Mouse (Mus musculus) megakaryocyte, embryonic 14.5 days (primary cell): Measurements from ENCODE around the gene Cdkn1a. TPM values are rescaled to one million over a fixed set of nuclear protein-coding genes. Genes with fewer than 3 reads are reported as not detected.

Experiments used
- H3K27me3 ChIP-seq: replicated peaks from 2 replicates; pipeline ENCODE3; 2012; ENCODE audit warnings: inconsistent platforms
- H3K36me3 ChIP-seq: replicated peaks from 2 replicates; pipeline ENCODE3; 2012; ENCODE audit warnings: low read length, inconsistent platforms, mixed read lengths
- H3K4me1 ChIP-seq: 2 replicates; pipeline ENCODE4 v1.6.1; 2012; ENCODE audit warnings: inconsistent platforms
- H3K4me3 ChIP-seq: replicated peaks from 2 replicates; pipeline ENCODE3; 2012; ENCODE audit warnings: moderate library complexity, mild to moderate bottlenecking, inconsistent platforms
- H3K9me3 ChIP-seq: 2 replicates; pipeline ENCODE4 v1.6.1; 2012; ENCODE audit warnings: inconsistent platforms
- FLI1 ChIP-seq: IDR thresholded peaks from 2 replicates; pipeline ENCODE4 v1.6.1; 2012; ENCODE audit warnings: low read length, inconsistent platforms, mixed read lengths
- GATA1 ChIP-seq: IDR thresholded peaks from 3 replicates; pipeline ENCODE4 v1.6.1; 2012; ENCODE audit warnings: mixed read lengths, low read length, inconsistent platforms, borderline replicate concordance
- polyA plus RNA-seq: library from polyadenylated mRNA; stranded (reverse); fragments of >175 nt; gene quantifications from 2 replicates; pipeline ENCODE4 v1.2.3, GENCODE M21; 2012; ENCODE audit warnings: low replicate concordance; ENCODE audit not compliant: insufficient read depth

Gene Cdkn1a
- polyA plus RNA-seq, 1 experiment: 253 TPM

GRCm38 (mm10) chr17:29111332-29111731 is 20.6 kb downstream of the Cdkn1a start:
- no peaks in the 10 kb centered on the region for H3K9me3 ChIP-seq
- H3K4me1 ChIP-seq: peaks cover 30% of the 10 kb centered on the region
- no peaks in the 10 kb centered on the region for H3K27me3 ChIP-seq
- H3K36me3 ChIP-seq: no peaks in the 10 kb centered on the region
- no peak for TF ChIP-seq FLI1
- no peak for TF ChIP-seq GATA1
- peak overlapping the region; percentile 12 for H3K4me3 ChIP-seq

DNA sequence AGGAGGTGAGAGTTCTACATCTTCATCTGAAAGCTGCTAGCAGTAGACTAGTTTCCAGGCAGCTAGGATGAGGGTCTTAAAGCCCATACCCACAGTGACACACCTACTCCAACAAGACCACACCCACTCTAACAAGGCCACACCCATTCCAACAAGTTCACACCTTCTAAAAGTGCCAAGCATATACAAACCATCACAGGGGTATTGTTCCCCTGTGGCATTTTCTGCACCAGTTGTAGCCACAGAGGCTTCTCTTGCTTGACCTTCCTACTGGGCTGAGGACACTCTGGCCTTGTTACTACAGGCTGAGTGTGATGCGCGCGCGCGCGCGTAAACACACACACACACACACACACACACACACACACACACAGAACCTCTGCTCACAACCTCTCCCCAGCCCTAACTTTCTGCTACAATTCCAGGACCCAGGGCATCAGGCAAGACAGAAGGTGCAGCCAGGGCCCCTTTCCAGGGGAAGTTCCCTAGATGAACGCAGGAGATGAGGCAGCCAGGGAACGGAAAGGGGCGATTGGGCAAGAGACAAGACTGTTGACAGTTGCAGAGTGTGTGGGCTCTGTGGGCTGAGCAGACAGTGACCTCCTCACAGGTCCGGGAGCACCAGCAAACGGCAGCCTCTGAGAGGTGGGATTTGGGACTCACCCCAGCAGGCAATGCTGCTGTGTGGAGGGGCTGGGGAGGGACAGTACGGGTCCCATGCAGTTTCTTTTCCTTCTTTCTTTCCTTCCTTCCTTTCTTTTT is 23.0 kb downstream of the Cdkn1a start, which contains the start of gene Rab44:
Rab44 (plus strand) TSS at position 555 of the 762 bp plus-strand sequence.
- Histone ChIP-seq H3K27me3 (peaks cover 7% of the 10 kb centered on the region), H3K9me3 (no peaks in the 10 kb centered on the region), H3K4me1 (peaks cover 41% of the 10 kb centered on the region), H3K36me3 (no peaks in the 10 kb centered on the region), H3K4me3 (peak within 1 kb of the TSS; percentile 70)
- no peak for TF ChIP-seq FLI1
- TF ChIP-seq GATA1: no peak

DNA sequence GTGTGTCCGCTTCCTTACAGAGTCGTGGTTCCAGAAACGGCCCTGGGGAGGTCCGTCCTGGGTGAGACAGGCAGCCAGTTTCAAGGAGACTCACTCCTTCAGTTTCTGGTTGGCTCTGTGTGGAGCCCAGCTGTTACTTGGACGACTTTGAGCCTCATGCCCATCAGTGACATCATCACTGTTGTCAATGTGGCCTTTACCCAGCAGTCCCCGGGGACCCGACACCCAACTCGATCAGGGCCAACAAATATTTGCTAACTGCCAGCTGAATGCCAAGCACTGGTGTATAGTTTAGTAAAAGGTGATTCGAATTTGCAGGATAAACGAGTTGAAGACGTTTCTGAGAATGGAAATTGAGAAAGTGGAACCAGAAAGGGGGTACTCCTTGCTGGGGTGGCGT is 25.2 kb downstream of the Cdkn1a start:
- Histone ChIP-seq H3K4me3 (no peak overlapping the region), H3K27me3 (peaks cover 13% of the 10 kb centered on the region), H3K36me3 (no peaks in the 10 kb centered on the region), H3K4me1 (peaks cover 51% of the 10 kb centered on the region), H3K9me3 (no peaks in the 10 kb centered on the region)
- TF ChIP-seq GATA1: no peak
- no peak for TF ChIP-seq FLI1

- no peaks in the 10 kb centered on the region for H3K36me3 ChIP-seq
- peaks cover 42% of the 10 kb centered on the region for H3K4me1 ChIP-seq
- H3K9me3 ChIP-seq: no peaks in the 10 kb centered on the region
- TF ChIP-seq GATA1 (no peak), FLI1 (no peak)
- H3K27me3 ChIP-seq: peaks cover 13% of the 10 kb centered on the region
- H3K4me3 ChIP-seq: no peak overlapping the region
Measured at GRCm38 (mm10) chr17:29117006-29117648, 26.4 kb downstream of the Cdkn1a start.

- peaks cover 4% of the 10 kb centered on the region for H3K36me3 ChIP-seq
- TF ChIP-seq FLI1 (no peak), GATA1 (no peak)
Measured at GRCm38 (mm10) chr17:29118057-29118456, 27.3 kb downstream of the Cdkn1a start.

GRCm38 (mm10) chr17:29120666-29121065 is 29.9 kb downstream of the Cdkn1a start:
- no peak for TF ChIP-seq FLI1
- TF ChIP-seq GATA1: no peak

More at GRCm38 (mm10) chr17:29118057-29118456, 27.3 kb downstream of the Cdkn1a start:
- H3K4me3 ChIP-seq: no peak overlapping the region
- peaks cover 38% of the 10 kb centered on the region for H3K4me1 ChIP-seq
- H3K27me3 ChIP-seq: peaks cover 13% of the 10 kb centered on the region
- H3K9me3 ChIP-seq: no peaks in the 10 kb centered on the region

DNA sequence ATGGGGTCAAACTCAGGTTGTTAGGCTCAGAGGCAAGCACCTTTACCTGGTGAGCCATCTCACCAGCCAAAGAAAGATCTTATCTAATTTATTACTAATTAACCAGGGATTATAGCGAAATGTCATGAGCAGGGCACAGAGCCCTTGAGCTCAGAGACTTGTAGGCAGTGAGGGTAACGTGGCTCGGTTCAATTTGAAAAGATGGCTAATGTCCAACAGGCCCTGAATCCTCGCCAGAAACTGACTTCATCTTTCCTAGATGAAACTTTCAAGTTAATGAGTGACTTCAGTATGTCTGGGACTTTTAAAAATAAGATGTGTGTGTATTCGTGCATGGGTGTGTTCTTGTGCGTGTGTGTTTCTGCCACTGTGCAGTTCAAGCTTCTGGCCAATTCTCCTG is 32.0 kb downstream of the Cdkn1a start:
- Histone ChIP-seq H3K36me3 (peaks cover 4% of the 10 kb centered on the region), H3K4me1 (peaks cover 16% of the 10 kb centered on the region), H3K4me3 (no peak overlapping the region), H3K27me3 (peaks cover 8% of the 10 kb centered on the region), H3K9me3 (no peaks in the 10 kb centered on the region)
- TF ChIP-seq GATA1: no peak
- TF ChIP-seq FLI1: no peak

More at GRCm38 (mm10) chr17:29120666-29121065, 29.9 kb downstream of the Cdkn1a start:
- H3K27me3 ChIP-seq: peaks cover 13% of the 10 kb centered on the region
- no peak overlapping the region for H3K4me3 ChIP-seq
- no peaks in the 10 kb centered on the region for H3K9me3 ChIP-seq
- peaks cover 29% of the 10 kb centered on the region for H3K4me1 ChIP-seq
- H3K36me3 ChIP-seq: peaks cover 4% of the 10 kb centered on the region

- TF ChIP-seq FLI1 (no peak), GATA1 (no peak)
- peaks cover 7% of the 10 kb centered on the region for H3K36me3 ChIP-seq
- H3K9me3 ChIP-seq: peaks cover 5% of the 10 kb centered on the region; the same call in 1 of the 2 replicates
- H3K4me3 ChIP-seq: no peak overlapping the region
- H3K27me3 ChIP-seq: peaks cover 10% of the 10 kb centered on the region
- H3K4me1 ChIP-seq: peaks cover 16% of the 10 kb centered on the region
Measured at GRCm38 (mm10) chr17:29123578-29124174, 32.9 kb downstream of the Cdkn1a start.

- H3K4me1 ChIP-seq: peaks cover 11% of the 10 kb centered on the region
- H3K36me3 ChIP-seq: peaks cover 7% of the 10 kb centered on the region
- no peak for TF ChIP-seq FLI1
- TF ChIP-seq GATA1: no peak
- peaks cover 5% of the 10 kb centered on the region; the same call in 1 of the 2 replicates for H3K9me3 ChIP-seq
- peaks cover 15% of the 10 kb centered on the region for H3K27me3 ChIP-seq
- H3K4me3 ChIP-seq: no peak overlapping the region
Measured at GRCm38 (mm10) chr17:29126561-29126960, 35.8 kb downstream of the Cdkn1a start.
